Mouse (Mus musculus) neural tube, embryonic 13.5 days (tissue): ENCODE measurements around the gene Arhgef25. TPM values are rescaled to one million over a fixed set of nuclear protein-coding genes. Genes with fewer than 3 reads are reported as not detected.
"Not testable (repeated sequence)": the region's sequence is repeated elsewhere in the genome, so short reads cannot be mapped to it uniquely, and the experiment has no call there.

ENCODE experiments used
- ATAC-seq: fragments of 200-750 bp; cut with Nextera tagmentation; 2 replicates; pipeline ENCODE4 v1.8.0; 2017; ENCODE audit warnings: low read depth, mild to moderate bottlenecking, moderate TSS enrichment, moderate library complexity
- H3K27ac ChIP-seq: fragments of 300-500 bp; sonication (generic); replicated peaks from 2 replicates; pipeline ENCODE4 v1.5.1; 2015; ENCODE audit warnings: moderate library complexity, mild to moderate bottlenecking, inconsistent platforms
- H3K27me3 ChIP-seq: fragments of 300-500 bp; sonication (generic); 2 replicates; pipeline ENCODE4 v1.6.1; 2015; ENCODE audit warnings: mild to moderate bottlenecking, inconsistent platforms
- H3K36me3 ChIP-seq: fragments of 300-500 bp; sonication (generic); 2 replicates; pipeline ENCODE4 v1.6.1; 2015; ENCODE audit warnings: mild to moderate bottlenecking, inconsistent platforms
- H3K4me1 ChIP-seq: fragments of 300-500 bp; sonication (generic); replicated peaks from 2 replicates; pipeline ENCODE4 v1.6.1; 2015; ENCODE audit warnings: inconsistent platforms
- H3K4me2 ChIP-seq: fragments of 300-500 bp; sonication (generic); 2 replicates; pipeline ENCODE4 v1.6.1; 2015; ENCODE audit warnings: inconsistent platforms, mild to moderate bottlenecking, moderate library complexity
- H3K4me3 ChIP-seq: fragments of 300-500 bp; sonication (generic); 2 replicates; pipeline ENCODE4 v1.5.1; 2015; ENCODE audit warnings: mild to moderate bottlenecking, inconsistent platforms
- H3K9ac ChIP-seq: fragments of 300-500 bp; sonication (generic); 2 replicates; pipeline ENCODE4 v1.6.1; 2015; ENCODE audit warnings: moderate library complexity, mild to moderate bottlenecking, inconsistent platforms
- H3K9me3 ChIP-seq: fragments of 300-500 bp; sonication (generic); 2 replicates; pipeline ENCODE4 v1.6.1; 2016; ENCODE audit warnings: inconsistent platforms
- WGBS: fragments of 180-500 bp; shearing (Covaris S2); methylation state at CpG from one replicate; pipeline ENCODE4 v1.1.7; 2015; 5-methylcytosine and 5-hydroxymethylcytosine counted together
- polyA plus RNA-seq: library from polyadenylated mRNA; unstranded; fragments of >200 nt; fragmentation: Nextera tagmentation; extraction: Ambion mirVana; gene quantifications from 2 replicates; pipeline ENCODE4 v1.2.1, GENCODE M21; 2015

Arhgef25 gene
- polyA plus RNA-seq, 1 experiment from 2014 or later = 38.1 TPM

DNA sequence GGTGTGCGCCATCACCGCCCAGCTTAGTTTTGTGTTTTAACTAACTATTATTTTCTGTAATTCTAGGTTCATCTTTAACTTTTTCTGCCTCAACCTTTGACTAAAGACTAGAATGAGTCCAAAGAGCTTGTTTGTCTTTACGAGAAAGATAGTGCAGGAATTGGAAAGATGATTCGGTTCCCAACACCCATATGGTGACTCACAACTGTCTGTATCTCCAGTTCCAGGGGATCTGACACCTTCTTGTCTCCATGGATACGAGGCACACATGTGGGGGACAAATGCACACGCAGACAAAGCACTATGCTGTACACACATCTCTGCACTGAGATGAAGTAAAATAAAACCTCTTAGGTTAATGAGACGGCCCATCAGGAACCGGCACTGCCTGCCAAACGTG, 29.8 kb downstream of the Arhgef25 start:
- 0 out of 2 replicates have a peak, but pooled peaks cover 5% of the 10 kb centered on the region for H3K27me3 ChIP-seq
- H3K36me3 ChIP-seq = no peaks in the 10 kb centered on the region
- WGBS = 84% methylated on average over 9 of the region's 9 CpGs
- H3K9me3 ChIP-seq = no peaks in the 10 kb centered on the region
- peaks cover 6% of the 10 kb centered on the region for H3K4me1 ChIP-seq
- no peak overlapping the region for H3K4me3 ChIP-seq
- no peak for ATAC-seq
- no peak overlapping the region for H3K9ac ChIP-seq
- H3K27ac ChIP-seq = no peak overlapping the region
- H3K4me2 ChIP-seq = no peak overlapping the region

DNA sequence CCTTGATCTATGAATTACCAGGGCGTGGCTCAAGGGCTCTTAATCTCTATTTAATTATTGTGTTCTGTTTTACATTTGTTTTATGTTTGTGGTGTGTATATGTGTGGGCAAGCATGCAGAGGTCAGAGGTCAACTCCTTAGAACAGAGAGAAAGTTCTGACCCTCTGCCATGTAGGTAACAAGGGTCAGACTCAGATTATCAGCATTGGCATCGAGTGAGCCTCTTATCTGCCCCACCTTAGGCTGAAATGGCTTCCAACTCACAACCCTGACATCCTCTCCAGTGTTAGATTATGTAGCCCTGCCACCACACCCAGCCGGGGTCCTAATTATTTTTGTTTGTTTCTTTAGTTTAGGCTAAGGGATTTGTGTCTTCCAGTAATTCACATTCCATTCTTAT, 31.4 kb downstream of the Arhgef25 start:
- 83% methylated on average over 3 of the region's 3 CpGs for WGBS

DNA sequence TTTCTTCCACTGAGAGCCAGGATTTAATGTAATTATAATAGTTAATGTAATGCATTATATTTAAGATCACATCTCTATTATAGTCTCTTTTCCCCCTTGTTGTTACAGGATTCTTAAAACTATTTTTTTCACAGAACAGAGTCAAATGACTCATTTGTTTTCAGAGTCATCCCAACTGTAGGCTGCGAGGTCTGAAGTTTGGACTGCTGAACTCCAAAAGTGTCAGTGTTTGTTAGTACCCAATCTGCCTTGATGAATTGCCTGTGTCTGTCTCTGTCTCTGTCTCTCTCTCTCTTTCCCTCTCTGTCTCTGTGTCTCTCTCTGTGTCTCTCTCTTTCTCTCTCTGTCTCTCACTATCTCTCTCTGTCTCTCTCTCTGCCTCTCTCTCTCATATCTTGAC, 33.4 kb downstream of the Arhgef25 start:
- no peak overlapping the region for H3K9ac ChIP-seq
- no peak overlapping the region for H3K4me2 ChIP-seq
- H3K36me3 ChIP-seq = no peaks in the 10 kb centered on the region
- no peaks in the 10 kb centered on the region for H3K4me1 ChIP-seq
- no peaks in the 10 kb centered on the region for H3K27me3 ChIP-seq
- WGBS = 81% methylated on average over 1 of the region's 1 CpGs
- ATAC-seq = no peak
- H3K9me3 ChIP-seq = no peaks in the 10 kb centered on the region
- no peak overlapping the region for H3K4me3 ChIP-seq
- no peak overlapping the region for H3K27ac ChIP-seq

More for the DNA sequence above, 31.4 kb downstream of the Arhgef25 start:
- Histone ChIP-seq H3K9me3 (no peaks in the 10 kb centered on the region), H3K4me3 (no peak overlapping the region), H3K4me2 (no peak overlapping the region), H3K9ac (no peak overlapping the region), H3K36me3 (no peaks in the 10 kb centered on the region), H3K4me1 (no peaks in the 10 kb centered on the region), H3K27ac (no peak overlapping the region), H3K27me3 (0 out of 2 replicates have a peak, but pooled peaks cover under 1% of the 10 kb centered on the region)
- no peak for ATAC-seq

DNA sequence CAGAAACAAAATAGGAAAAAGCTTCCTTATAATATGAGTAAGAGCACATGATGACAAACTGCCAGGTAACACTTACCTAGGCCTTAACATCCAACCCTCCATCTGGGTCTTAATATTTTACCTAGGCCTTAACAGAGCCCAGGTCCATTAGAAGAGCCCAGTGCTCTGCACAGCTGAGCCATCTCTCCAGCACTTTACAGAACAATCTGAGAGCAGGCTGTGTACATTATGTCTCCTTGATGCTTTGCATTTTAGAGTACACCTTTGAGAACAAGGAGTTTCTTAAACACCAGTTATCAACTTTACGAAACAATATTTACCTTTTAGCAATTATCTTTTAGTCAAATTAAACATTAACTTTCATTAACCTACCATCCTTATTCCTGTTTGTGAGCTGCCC, 33.8 kb downstream of the Arhgef25 start:
- Histone ChIP-seq H3K9ac (no peak overlapping the region), H3K4me1 (no peaks in the 10 kb centered on the region)
- ATAC-seq = no peak

DNA sequence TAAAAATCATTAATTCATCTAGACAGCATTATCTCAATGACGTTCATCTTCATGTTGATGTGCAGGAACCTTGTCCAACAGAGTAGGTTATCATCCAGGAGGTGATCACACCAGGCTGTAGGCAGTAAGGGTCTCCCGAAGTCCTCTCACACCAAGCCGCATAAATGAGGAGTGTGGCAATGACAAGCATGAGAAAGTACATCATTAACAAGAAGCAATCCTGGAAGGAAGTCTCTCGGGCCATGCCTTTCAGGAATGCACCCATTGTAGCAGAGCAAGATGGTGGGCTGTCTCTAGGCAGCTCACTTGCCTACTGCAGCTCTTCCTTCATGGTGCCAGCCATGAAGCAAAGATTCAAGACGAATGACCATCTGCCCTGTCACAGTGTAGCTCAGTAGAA, 35.2 kb downstream of the Arhgef25 start:
- no peak overlapping the region for H3K4me3 ChIP-seq
- H3K36me3 ChIP-seq = no peaks in the 10 kb centered on the region
- H3K27me3 ChIP-seq = no peaks in the 10 kb centered on the region
- no peak overlapping the region for H3K4me2 ChIP-seq
- H3K4me1 ChIP-seq = no peaks in the 10 kb centered on the region
- ATAC-seq = no peak
- no peak overlapping the region for H3K9ac ChIP-seq
- no peaks in the 10 kb centered on the region for H3K9me3 ChIP-seq
- WGBS = 86% methylated on average over 5 of the region's 5 CpGs
- H3K27ac ChIP-seq = no peak overlapping the region

More for the DNA sequence above, 33.8 kb downstream of the Arhgef25 start:
- Histone ChIP-seq H3K4me2 (no peak overlapping the region), H3K36me3 (no peaks in the 10 kb centered on the region), H3K9me3 (no peaks in the 10 kb centered on the region), H3K27me3 (no peaks in the 10 kb centered on the region), H3K4me3 (no peak overlapping the region), H3K27ac (no peak overlapping the region)
- WGBS = 100% methylated on average over 1 of the region's 1 CpGs

DNA sequence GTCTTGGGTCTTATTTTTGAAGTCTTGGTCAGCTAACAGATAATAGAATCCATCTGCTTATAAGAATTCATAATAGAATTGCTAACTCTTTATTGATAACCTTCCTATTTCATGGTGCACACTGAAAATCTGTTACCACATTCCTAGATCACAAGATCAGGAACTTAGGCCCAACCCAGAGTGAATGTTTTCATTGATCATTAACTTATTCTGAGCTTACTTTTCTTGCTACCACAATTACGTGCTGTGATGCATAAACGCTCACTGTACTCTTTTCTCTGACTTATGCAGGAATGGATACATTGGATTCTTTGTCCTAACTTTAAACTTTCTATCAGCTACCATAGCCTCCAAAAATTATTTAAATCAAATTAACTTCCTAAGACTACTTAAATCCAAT, 35.6 kb downstream of the Arhgef25 start:
- no peak overlapping the region for H3K27ac ChIP-seq
- no peaks in the 10 kb centered on the region for H3K36me3 ChIP-seq
- no peaks in the 10 kb centered on the region for H3K27me3 ChIP-seq
- no peak overlapping the region for H3K4me3 ChIP-seq
- H3K4me1 ChIP-seq = no peaks in the 10 kb centered on the region
- no peaks in the 10 kb centered on the region for H3K9me3 ChIP-seq
- H3K4me2 ChIP-seq = no peak overlapping the region
- no peak for ATAC-seq
- WGBS = 97% methylated on average over 2 of the region's 2 CpGs
- H3K9ac ChIP-seq = no peak overlapping the region

DNA sequence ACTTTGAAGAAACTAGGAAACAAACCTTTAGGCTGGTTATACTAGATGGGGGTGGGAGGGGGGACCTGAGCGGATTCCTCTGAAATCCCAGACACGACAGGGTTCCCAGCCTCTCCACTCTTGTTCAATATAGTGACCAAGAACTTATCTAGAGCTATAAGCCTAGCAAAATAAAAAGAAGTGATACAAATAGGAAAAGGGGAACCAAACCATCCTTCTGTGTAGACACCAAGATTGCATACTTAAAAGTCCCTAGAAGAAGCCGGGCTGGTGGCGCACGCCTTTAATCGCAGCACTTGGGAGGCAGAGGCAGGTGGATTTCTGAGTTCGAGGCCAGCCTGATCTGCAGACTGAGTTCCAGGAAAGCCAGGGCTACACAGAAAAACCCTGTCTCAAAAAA, 36.6 kb downstream of the Arhgef25 start:
- no peaks in the 10 kb centered on the region for H3K4me1 ChIP-seq
- H3K9ac ChIP-seq = no peak overlapping the region
- no peak for ATAC-seq
- no peak overlapping the region for H3K4me3 ChIP-seq
- no peaks in the 10 kb centered on the region for H3K9me3 ChIP-seq
- H3K36me3 ChIP-seq = no peaks in the 10 kb centered on the region
- WGBS = 95% methylated on average over 7 of the region's 7 CpGs
- no peak overlapping the region for H3K27ac ChIP-seq
- H3K4me2 ChIP-seq = no peak overlapping the region
- H3K27me3 ChIP-seq = no peaks in the 10 kb centered on the region

DNA sequence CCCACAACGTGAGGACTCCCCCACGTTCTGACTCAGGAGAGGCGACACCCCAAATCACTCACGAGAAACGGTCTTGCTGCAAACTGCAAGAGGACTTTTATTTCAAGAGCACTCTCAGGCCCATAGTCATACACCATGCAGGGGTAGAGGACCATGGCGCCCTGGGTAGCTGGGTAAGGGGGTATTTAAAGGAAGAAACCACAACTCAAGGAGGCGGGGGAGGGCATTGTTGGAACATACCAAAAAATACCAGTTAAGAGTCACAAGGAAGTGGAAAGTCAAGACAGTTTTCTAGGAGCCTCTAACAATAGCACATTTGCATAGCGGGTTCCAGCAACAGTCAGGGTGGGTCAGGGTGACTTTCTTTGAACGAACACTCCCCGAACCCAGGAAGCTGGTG, 37.3 kb downstream of the Arhgef25 start:
- not testable (repeated sequence) for ATAC-seq

DNA sequence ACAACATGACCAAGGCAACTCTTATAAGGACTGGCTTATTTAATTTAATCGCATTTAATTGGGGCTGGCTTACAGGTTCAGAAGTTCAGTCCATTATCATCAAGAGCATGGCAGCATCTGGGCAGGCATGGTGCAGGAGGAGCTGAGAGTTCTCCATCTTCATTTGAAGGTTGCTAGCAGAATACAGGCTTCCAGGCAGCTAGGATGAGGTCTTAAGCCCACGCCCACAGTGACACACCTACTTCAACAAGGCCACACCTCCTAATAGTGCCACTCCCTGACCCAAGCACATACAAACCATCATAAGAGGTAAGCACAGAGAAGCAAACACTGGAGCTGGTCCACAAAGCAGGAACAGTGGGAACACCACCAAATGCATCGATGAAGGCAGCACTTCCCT, 38.6 kb downstream of the Arhgef25 start:
- not testable (repeated sequence) for ATAC-seq
- WGBS = 87% methylated on average over 3 of the region's 3 CpGs

More for the DNA sequence above, 37.3 kb downstream of the Arhgef25 start:
- not testable (repeated sequence) for H3K27ac ChIP-seq, H3K4me2 ChIP-seq, H3K4me3 ChIP-seq, H3K9me3 ChIP-seq, H3K9ac ChIP-seq, H3K27me3 ChIP-seq, H3K4me1 ChIP-seq, H3K36me3 ChIP-seq
- WGBS = 89% methylated on average over 10 of the region's 10 CpGs

DNA sequence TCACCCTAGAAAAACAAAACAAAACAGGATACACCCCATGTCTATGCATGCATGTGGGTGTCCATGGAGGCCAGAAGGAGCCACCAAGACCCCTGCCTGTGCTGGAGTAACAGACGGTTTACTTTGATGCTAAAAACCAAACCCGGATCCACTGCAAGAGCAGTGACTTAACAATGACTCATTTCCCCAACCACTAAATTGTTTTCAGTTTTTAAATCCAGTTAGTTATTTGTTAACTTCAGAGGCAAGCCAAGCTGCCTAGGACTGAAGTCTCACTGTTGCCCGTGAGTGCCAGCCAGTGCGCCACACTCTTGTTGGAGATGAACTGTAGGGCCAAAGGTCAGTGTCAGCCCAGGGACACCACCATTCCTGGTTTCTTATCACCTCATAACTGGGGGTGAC, 39.4 kb downstream of the Arhgef25 start:
- no peak for ATAC-seq
- H3K36me3 ChIP-seq = no peaks in the 10 kb centered on the region
- H3K9ac ChIP-seq = no peak overlapping the region
- no peaks in the 10 kb centered on the region for H3K4me1 ChIP-seq
- H3K27me3 ChIP-seq = no peaks in the 10 kb centered on the region
- H3K27ac ChIP-seq = no peak overlapping the region
- no peak overlapping the region for H3K4me2 ChIP-seq
- WGBS = 88% methylated on average over 4 of the region's 4 CpGs
- no peak overlapping the region for H3K4me3 ChIP-seq
- H3K9me3 ChIP-seq = no peaks in the 10 kb centered on the region

More for the DNA sequence above, 38.6 kb downstream of the Arhgef25 start:
- H3K27ac ChIP-seq, H3K4me2 ChIP-seq, H3K36me3 ChIP-seq, H3K27me3 ChIP-seq, H3K9ac ChIP-seq, H3K4me1 ChIP-seq, H3K9me3 ChIP-seq, H3K4me3 ChIP-seq: not testable (repeated sequence)

DNA sequence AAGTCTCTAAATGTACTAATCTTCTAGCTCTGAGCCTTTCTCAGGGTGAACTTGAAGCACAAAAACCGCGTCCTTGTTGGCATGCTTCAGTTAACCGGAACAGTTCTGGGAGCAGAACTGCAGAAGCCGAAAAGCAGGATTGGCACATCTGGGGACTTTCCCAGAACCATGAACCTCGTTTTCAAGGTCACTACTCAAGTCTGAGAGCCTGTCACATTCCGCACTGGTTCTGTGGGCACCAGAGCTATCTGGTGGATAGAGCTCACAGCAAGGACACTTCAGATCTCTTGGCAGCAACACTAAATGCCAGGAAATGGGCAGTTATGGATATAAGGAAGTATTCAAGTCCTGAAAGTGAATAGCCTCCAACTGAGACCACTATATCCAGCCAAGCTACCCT, 42.7 kb downstream of the Arhgef25 start:
- Histone ChIP-seq H3K4me1 (no peaks in the 10 kb centered on the region), H3K27ac (no peak overlapping the region), H3K27me3 (no peaks in the 10 kb centered on the region), H3K4me3 (no peak overlapping the region), H3K36me3 (no peaks in the 10 kb centered on the region), H3K4me2 (no peak overlapping the region), H3K9me3 (no peaks in the 10 kb centered on the region), H3K9ac (no peak overlapping the region)
- no peak for ATAC-seq
- 86% methylated on average over 6 of the region's 6 CpGs for WGBS

DNA sequence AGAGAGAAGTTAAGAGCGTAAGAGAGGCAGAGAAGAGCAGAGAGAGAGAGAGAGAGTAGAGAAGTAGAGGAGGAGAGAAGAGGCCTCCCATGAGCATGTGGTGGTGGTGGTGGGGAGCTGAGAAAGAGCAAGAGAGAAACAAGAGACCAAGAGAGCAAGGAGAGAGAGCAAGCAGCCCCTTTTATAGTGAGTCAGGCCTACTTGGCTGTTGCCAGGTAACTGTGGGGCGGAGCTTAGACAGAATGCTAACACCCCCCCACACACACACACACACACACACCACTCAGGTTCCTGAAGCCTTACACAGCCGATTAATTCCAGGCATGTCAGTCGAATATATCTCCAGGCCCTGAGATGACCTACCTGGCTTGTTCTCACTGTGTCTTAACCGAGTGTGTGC, 44.6 kb downstream of the Arhgef25 start:
- Histone ChIP-seq H3K36me3 (no peaks in the 10 kb centered on the region), H3K4me1 (no peaks in the 10 kb centered on the region), H3K4me3 (no peak overlapping the region), H3K4me2 (no peak overlapping the region), H3K9ac (no peak overlapping the region), H3K27ac (no peak overlapping the region), H3K9me3 (no peaks in the 10 kb centered on the region), H3K27me3 (no peaks in the 10 kb centered on the region)
- WGBS = 82% methylated on average over 5 of the region's 5 CpGs
- ATAC-seq = no peak

DNA sequence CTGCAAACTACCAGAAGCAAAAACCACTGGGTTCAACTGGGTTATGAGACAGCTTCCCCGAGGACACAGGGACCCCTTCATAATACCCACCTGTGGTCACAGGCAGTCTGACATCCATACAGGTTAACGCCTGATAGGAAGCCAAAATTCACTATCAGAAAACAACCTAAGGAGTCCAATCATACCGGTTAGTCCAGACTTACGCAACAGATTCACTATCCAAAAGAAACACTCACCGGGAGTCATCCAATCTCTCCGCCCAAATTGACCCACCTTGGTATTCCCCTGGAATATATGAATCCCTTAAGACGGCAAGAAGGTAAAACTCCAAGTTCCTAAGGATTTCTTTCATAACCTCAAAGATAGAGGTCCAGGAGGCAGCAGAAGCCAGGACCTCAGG, 45.3 kb downstream of the Arhgef25 start:
- WGBS = 92% methylated on average over 7 of the region's 7 CpGs
- Histone ChIP-seq H3K9ac (no peak overlapping the region), H3K4me3 (no peak overlapping the region), H3K4me2 (no peak overlapping the region), H3K27me3 (no peaks in the 10 kb centered on the region), H3K9me3 (no peaks in the 10 kb centered on the region), H3K36me3 (no peaks in the 10 kb centered on the region), H3K27ac (no peak overlapping the region), H3K4me1 (no peaks in the 10 kb centered on the region)
- ATAC-seq = no peak
